Mouse (Mus musculus): Measurements from ENCODE around the gene Dysf. TPM values are rescaled to one million over a fixed set of nuclear protein-coding genes. Genes with fewer than 3 reads are reported as not detected.

Gene Dysf
- polyA plus RNA-seq, 1 experiment = 1.7 TPM

GRCm38 (mm10) chr6:84213101-84213500 lies 204.7 kb downstream of the Dysf start:
- no peak overlapping the region for H3K4me3 ChIP-seq (ENCODE audit: control insufficient read depth, low read depth, low read length)
- no peak for TF ChIP-seq POLR2A (IDR thresholded peaks at IDR 0.05; ENCODE audit: control insufficient read depth, low read depth, low read length)
- TF ChIP-seq CTCF (IDR thresholded peaks at IDR 0.05; ENCODE audit: control insufficient read depth, insufficient read depth, insufficient replicate concordance, low read depth, low read length) = no peak
- no peak overlapping the region for H3K27ac ChIP-seq (ENCODE audit: control insufficient read depth, insufficient read depth, low read depth, low read length)
- H3K27me3 ChIP-seq (ENCODE audit: control insufficient read depth, insufficient read depth, low read length) = no peaks in the 10 kb centered on the region
- no peaks in the 10 kb centered on the region for H3K4me1 ChIP-seq (ENCODE audit: control insufficient read depth, insufficient read depth, low read length)
- no peaks in the 10 kb centered on the region for H3K36me3 ChIP-seq (ENCODE audit: control insufficient read depth, insufficient read depth, low read length)

- Histone ChIP-seq H3K27me3 (ENCODE audit: control insufficient read depth, insufficient read depth, low read length) (no peaks in the 10 kb centered on the region), H3K4me1 (ENCODE audit: control insufficient read depth, insufficient read depth, low read length) (no peaks in the 10 kb centered on the region), H3K27ac (ENCODE audit: control insufficient read depth, insufficient read depth, low read depth, low read length) (no peak overlapping the region), H3K4me3 (ENCODE audit: control insufficient read depth, low read depth, low read length) (no peak overlapping the region), H3K36me3 (ENCODE audit: control insufficient read depth, insufficient read depth, low read length) (no peaks in the 10 kb centered on the region)
- TF ChIP-seq POLR2A (IDR thresholded peaks at IDR 0.05; ENCODE audit: control insufficient read depth, low read depth, low read length) = no peak
- TF ChIP-seq CTCF (IDR thresholded peaks at IDR 0.05; ENCODE audit: control insufficient read depth, insufficient read depth, insufficient replicate concordance, low read depth, low read length) = no peak
These were observed 209.0 kb downstream of the Dysf start for GRCm38 (mm10) chr6:84217216-84217933.

GRCm38 (mm10) chr6:84219119-84219518 lies 210.7 kb downstream of the Dysf start:
- Histone ChIP-seq H3K36me3 (ENCODE audit: control insufficient read depth, insufficient read depth, low read length) (no peaks in the 10 kb centered on the region), H3K4me1 (ENCODE audit: control insufficient read depth, insufficient read depth, low read length) (no peaks in the 10 kb centered on the region), H3K27me3 (ENCODE audit: control insufficient read depth, insufficient read depth, low read length) (no peaks in the 10 kb centered on the region), H3K27ac (ENCODE audit: control insufficient read depth, insufficient read depth, low read depth, low read length) (no peak overlapping the region), H3K4me3 (ENCODE audit: control insufficient read depth, low read depth, low read length) (no peak overlapping the region)
- no peak for TF ChIP-seq POLR2A (IDR thresholded peaks at IDR 0.05; ENCODE audit: control insufficient read depth, low read depth, low read length)
- no peak for TF ChIP-seq CTCF (IDR thresholded peaks at IDR 0.05; ENCODE audit: control insufficient read depth, insufficient read depth, insufficient replicate concordance, low read depth, low read length)

- H3K4me1 ChIP-seq (ENCODE audit: control insufficient read depth, insufficient read depth, low read length) = no peaks in the 10 kb centered on the region
- no peaks in the 10 kb centered on the region for H3K36me3 ChIP-seq (ENCODE audit: control insufficient read depth, insufficient read depth, low read length)
- H3K4me3 ChIP-seq (ENCODE audit: control insufficient read depth, low read depth, low read length) = no peak overlapping the region
- TF ChIP-seq POLR2A (IDR thresholded peaks at IDR 0.05; ENCODE audit: control insufficient read depth, low read depth, low read length) (no peak), CTCF (IDR thresholded peaks at IDR 0.05; ENCODE audit: control insufficient read depth, insufficient read depth, insufficient replicate concordance, low read depth, low read length) (no peak)
- no peaks in the 10 kb centered on the region for H3K27me3 ChIP-seq (ENCODE audit: control insufficient read depth, insufficient read depth, low read length)
- no peak overlapping the region for H3K27ac ChIP-seq (ENCODE audit: control insufficient read depth, insufficient read depth, low read depth, low read length)
These were observed 216.5 kb downstream of the Dysf start for GRCm38 (mm10) chr6:84224861-84225260.

- no peaks in the 10 kb centered on the region for H3K4me1 ChIP-seq (ENCODE audit: control insufficient read depth, insufficient read depth, low read length)
- no peak overlapping the region for H3K27ac ChIP-seq (ENCODE audit: control insufficient read depth, insufficient read depth, low read depth, low read length)
- no peaks in the 10 kb centered on the region for H3K27me3 ChIP-seq (ENCODE audit: control insufficient read depth, insufficient read depth, low read length)
- H3K36me3 ChIP-seq (ENCODE audit: control insufficient read depth, insufficient read depth, low read length) = no peaks in the 10 kb centered on the region
- H3K4me3 ChIP-seq (ENCODE audit: control insufficient read depth, low read depth, low read length) = no peak overlapping the region
- no peak for TF ChIP-seq POLR2A (IDR thresholded peaks at IDR 0.05; ENCODE audit: control insufficient read depth, low read depth, low read length)
- no peak for TF ChIP-seq CTCF (IDR thresholded peaks at IDR 0.05; ENCODE audit: control insufficient read depth, insufficient read depth, insufficient replicate concordance, low read depth, low read length)
These were observed 217.2 kb downstream of the Dysf start for GRCm38 (mm10) chr6:84225587-84225986.

- H3K4me1 ChIP-seq (ENCODE audit: control insufficient read depth, insufficient read depth, low read length) = no peaks in the 10 kb centered on the region; the same call in 1 of the 2 replicates
- H3K27me3 ChIP-seq (ENCODE audit: control insufficient read depth, insufficient read depth, low read length) = no peaks in the 10 kb centered on the region
- H3K36me3 ChIP-seq (ENCODE audit: control insufficient read depth, insufficient read depth, low read length) = no peaks in the 10 kb centered on the region
- TF ChIP-seq POLR2A (IDR thresholded peaks at IDR 0.05; ENCODE audit: control insufficient read depth, low read depth, low read length) = no peak
- TF ChIP-seq CTCF (IDR thresholded peaks at IDR 0.05; ENCODE audit: control insufficient read depth, insufficient read depth, insufficient replicate concordance, low read depth, low read length) = no peak
- H3K27ac ChIP-seq (ENCODE audit: control insufficient read depth, insufficient read depth, low read depth, low read length) = no peak overlapping the region
- no peak overlapping the region for H3K4me3 ChIP-seq (ENCODE audit: control insufficient read depth, low read depth, low read length)
These were observed 219.8 kb downstream of the Dysf start for GRCm38 (mm10) chr6:84228196-84228595.

- TF ChIP-seq POLR2A (IDR thresholded peaks at IDR 0.05; ENCODE audit: control insufficient read depth, low read depth, low read length) (no peak), CTCF (IDR thresholded peaks at IDR 0.05; ENCODE audit: control insufficient read depth, insufficient read depth, insufficient replicate concordance, low read depth, low read length) (no peak)
These were observed 220.4 kb downstream of the Dysf start for GRCm38 (mm10) chr6:84228786-84229185.

More at GRCm38 (mm10) chr6:84228786-84229185, 220.4 kb downstream of the Dysf start:
- no peaks in the 10 kb centered on the region for H3K27me3 ChIP-seq (ENCODE audit: control insufficient read depth, insufficient read depth, low read length)
- no peaks in the 10 kb centered on the region; the same call in 1 of the 2 replicates for H3K4me1 ChIP-seq (ENCODE audit: control insufficient read depth, insufficient read depth, low read length)
- no peaks in the 10 kb centered on the region for H3K36me3 ChIP-seq (ENCODE audit: control insufficient read depth, insufficient read depth, low read length)
- no peak overlapping the region for H3K4me3 ChIP-seq (ENCODE audit: control insufficient read depth, low read depth, low read length)
- H3K27ac ChIP-seq (ENCODE audit: control insufficient read depth, insufficient read depth, low read depth, low read length) = no peak overlapping the region
